Mouse (Mus musculus) liver, embryonic 16.5 days (tissue): ENCODE measurements around the gene Pkp4. TPM values are rescaled to one million over a fixed set of nuclear protein-coding genes. Genes with fewer than 3 reads are reported as not detected.

Experiments
- ATAC-seq: fragments of 200-750 bp; cut with Nextera tagmentation; 2 replicates; pipeline ENCODE4 v1.8.0; 2017; ENCODE audit warnings: low read depth, mild to moderate bottlenecking, moderate number of reproducible peaks, moderate library complexity
- H3K27ac ChIP-seq: fragments of 300-500 bp; sonication (generic); 2 replicates; pipeline ENCODE4 v1.5.1; 2014; ENCODE audit warnings: mild to moderate bottlenecking, low read length
- H3K27me3 ChIP-seq: fragments of 300-500 bp; sonication (generic); 2 replicates; pipeline ENCODE4 v1.6.1; 2014; ENCODE audit warnings: low read depth, low read length, mixed read lengths; ENCODE audit not compliant: control insufficient read depth, insufficient read depth
- H3K36me3 ChIP-seq: fragments of 300-500 bp; sonication (generic); 2 replicates; pipeline ENCODE4 v1.6.1; 2014; ENCODE audit warnings: mild to moderate bottlenecking; ENCODE audit not compliant: control insufficient read depth, insufficient read depth
- H3K4me1 ChIP-seq: fragments of 300-500 bp; sonication (generic); 2 replicates; pipeline ENCODE4 v1.6.1; 2014; ENCODE audit warnings: low read depth, low read length, mixed read lengths; ENCODE audit not compliant: control insufficient read depth
- H3K4me2 ChIP-seq: fragments of 300-500 bp; sonication (generic); 2 replicates; pipeline ENCODE4 v1.6.1; 2014; ENCODE audit warnings: low read depth, low read length, mixed read lengths
- H3K4me3 ChIP-seq: fragments of 300-500 bp; sonication (generic); 2 replicates; pipeline ENCODE4 v1.5.1; 2014; ENCODE audit warnings: low read depth, mild to moderate bottlenecking, low read length
- H3K9ac ChIP-seq: fragments of 300-500 bp; sonication (generic); 2 replicates; pipeline ENCODE4 v1.6.1; 2014; ENCODE audit warnings: low read depth, low read length
- H3K9me3 ChIP-seq: fragments of 300-500 bp; sonication (generic); replicated peaks from 2 replicates; pipeline ENCODE4 v1.6.1; 2016; ENCODE audit warnings: low read length; ENCODE audit not compliant: control insufficient read depth
- WGBS: fragments of 180-500 bp; shearing (Covaris S2); extraction: QIAGEN DNeasy Blood & Tissue Kit; methylation state at CpG from one replicate; pipeline ENCODE4 v1.1.7; 2014; ENCODE audit not compliant: insufficient replicate concordance; 5-methylcytosine and 5-hydroxymethylcytosine counted together
- polyA plus RNA-seq: library from polyadenylated mRNA; unstranded; fragments of >200 nt; fragmentation: Nextera tagmentation; extraction: Ambion mirVana; gene quantifications from 2 replicates; pipeline ENCODE4 v1.2.1, GENCODE M21; 2015

The Pkp4 gene
- polyA plus RNA-seq: 4.7 and 6.1 TPM in 2 replicates

DNA sequence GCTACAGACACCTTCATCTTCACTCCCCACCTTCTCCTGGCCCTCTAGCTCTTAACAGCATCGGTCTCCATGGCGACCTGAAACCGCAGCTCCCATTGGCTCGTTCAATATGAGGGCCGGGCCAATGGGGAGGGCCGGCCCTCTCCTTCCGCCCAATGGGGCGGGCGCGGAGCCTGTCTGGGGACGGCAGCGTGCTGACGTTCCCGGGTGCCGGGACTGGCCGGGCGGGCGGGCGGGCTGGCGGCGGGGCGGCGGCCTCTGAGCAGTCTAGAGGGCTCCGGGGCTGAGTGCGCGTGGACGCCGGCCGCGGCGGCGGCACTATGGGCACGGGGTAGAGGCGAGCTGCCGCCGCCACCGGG lies at the start of gene Pkp4, which contains the start of gene Ccdc148:
Pkp4 (plus strand) TSS at position 246 of the 359 bp plus-strand sequence.
Ccdc148 (minus strand) TSS at position 79 of the 359 bp plus-strand sequence.
- Histone ChIP-seq H3K27ac (peak within 1 kb of the TSS; percentile 73), H3K9ac (peak within 1 kb of the TSS; percentile 71), H3K4me2 (peak within 1 kb of the TSS; percentile 77), H3K27me3 (peaks cover 3% of the 10 kb centered on the region), H3K4me1 (peaks cover 4% of the 10 kb centered on the region), H3K4me3 (peak within 1 kb of the TSS; percentile 71), H3K9me3 (no peaks in the 10 kb centered on the region), H3K36me3 (no peaks in the 10 kb centered on the region)
- peak; percentile 96 for ATAC-seq
- 0% methylated on average over 31 of the region's 37 CpGs for WGBS

DNA sequence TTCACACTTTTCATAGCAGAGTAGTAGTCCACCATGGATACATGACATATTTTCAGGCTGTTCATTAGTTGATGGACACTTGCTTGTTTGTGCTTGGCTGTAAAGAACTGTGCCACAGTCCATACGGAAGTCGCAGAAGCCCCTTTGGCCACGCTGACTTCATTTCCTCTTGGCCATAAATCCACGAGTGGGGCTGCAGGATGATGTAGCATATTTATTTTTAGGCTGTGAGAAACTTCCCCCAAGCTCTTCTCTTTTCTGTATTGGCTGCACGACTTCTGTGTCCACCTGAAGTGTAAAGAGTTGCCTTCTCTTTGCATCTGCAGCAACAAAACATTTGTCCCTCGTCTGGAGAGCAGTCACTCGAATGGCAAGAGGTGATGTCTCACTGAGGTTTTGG lies 31.6 kb upstream of the Pkp4 start:
- no peak for ATAC-seq
- Histone ChIP-seq H3K9ac (no peak overlapping the region), H3K27ac (no peak overlapping the region), H3K4me1 (no peaks in the 10 kb centered on the region), H3K9me3 (no peaks in the 10 kb centered on the region), H3K27me3 (no peaks in the 10 kb centered on the region), H3K4me3 (no peak overlapping the region), H3K36me3 (no peaks in the 10 kb centered on the region), H3K4me2 (no peak overlapping the region)
- 24% methylated on average over 7 of the region's 7 CpGs for whole genome bisulfite sequencing

DNA sequence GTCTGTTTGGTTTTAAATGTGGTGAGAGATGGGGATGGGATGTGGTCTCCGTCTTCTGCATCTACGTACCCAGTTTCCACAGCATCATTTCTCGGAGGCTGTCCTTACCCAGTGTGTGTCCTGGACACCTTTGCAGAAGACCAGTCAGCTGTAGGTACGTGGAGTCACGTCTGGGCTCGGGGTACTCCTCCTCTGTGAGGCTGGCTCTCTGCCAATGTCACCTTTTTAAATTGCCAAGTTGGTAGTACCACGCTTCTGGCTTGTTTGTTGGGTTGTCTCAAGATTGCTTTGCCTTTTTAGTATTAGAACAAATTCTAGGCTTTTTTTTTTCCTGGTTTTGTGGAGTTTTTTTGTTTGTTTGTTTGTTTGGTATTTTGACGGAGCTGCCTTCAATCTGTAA lies 30.8 kb upstream of the Pkp4 start:
- Histone ChIP-seq H3K27me3 (no peaks in the 10 kb centered on the region), H3K9ac (no peak overlapping the region), H3K4me2 (no peak overlapping the region), H3K4me3 (no peak overlapping the region), H3K9me3 (no peaks in the 10 kb centered on the region), H3K4me1 (no peaks in the 10 kb centered on the region), H3K27ac (no peak overlapping the region), H3K36me3 (no peaks in the 10 kb centered on the region)
- WGBS: 64% methylated on average over 8 of the region's 8 CpGs
- no peak for ATAC-seq

DNA sequence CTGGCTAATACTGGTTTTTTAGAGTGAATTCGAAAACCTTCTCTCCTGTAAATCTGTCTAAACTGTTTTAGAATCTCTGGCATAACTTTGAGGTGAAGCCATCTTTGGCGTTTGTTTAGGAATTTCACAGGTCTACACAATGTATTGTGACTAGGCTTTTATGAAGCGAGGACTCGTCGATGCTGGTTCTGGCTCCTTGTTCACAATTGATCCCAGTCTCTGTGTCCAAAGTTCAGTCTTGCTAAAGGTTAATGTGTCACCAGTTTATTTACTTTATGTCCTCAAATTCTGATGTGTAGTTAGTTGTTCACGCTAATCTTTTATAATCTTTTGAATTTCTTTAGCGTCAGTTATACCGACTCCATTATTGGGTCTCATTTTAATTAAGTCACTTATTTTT lies 29.6 kb upstream of the Pkp4 start:
- WGBS: 63% methylated on average over 8 of the region's 8 CpGs
- H3K27ac ChIP-seq: peak overlapping the region; percentile 4
- peak; percentile 58; the same call in 1 of the 2 replicates for ATAC-seq
- H3K4me2 ChIP-seq: peak overlapping the region; percentile 20; the same call in 1 of the 2 replicates
- no peak overlapping the region for H3K4me3 ChIP-seq
- H3K36me3 ChIP-seq: no peaks in the 10 kb centered on the region
- H3K9ac ChIP-seq: no peak overlapping the region
- H3K9me3 ChIP-seq: no peaks in the 10 kb centered on the region
- H3K4me1 ChIP-seq: no peaks in the 10 kb centered on the region
- no peaks in the 10 kb centered on the region for H3K27me3 ChIP-seq

DNA sequence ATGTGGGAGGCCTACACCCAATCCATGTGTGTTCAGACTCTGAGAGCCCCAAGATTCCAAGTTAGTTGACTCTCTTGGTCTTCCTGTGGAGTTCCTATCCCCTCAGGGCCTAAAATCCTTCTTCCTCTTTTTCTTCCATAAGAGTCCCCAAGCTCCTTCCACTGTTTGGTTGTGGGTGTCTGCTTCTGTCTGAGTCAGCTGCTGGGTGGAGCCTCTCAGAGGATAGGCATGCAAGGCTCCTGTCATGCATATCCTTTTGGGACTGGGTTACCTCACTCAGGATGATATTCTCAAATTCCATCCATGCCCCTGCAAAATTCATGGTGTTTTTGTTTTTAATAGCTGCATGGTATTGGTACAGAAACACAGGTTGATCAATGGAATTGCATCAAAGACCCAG lies 5.2 kb upstream of the Pkp4 start:
- ATAC-seq: no peak
- no peaks in the 10 kb centered on the region for H3K36me3 ChIP-seq
- no peaks in the 10 kb centered on the region for H3K27me3 ChIP-seq
- H3K27ac ChIP-seq: no peak overlapping the region
- H3K4me1 ChIP-seq: peaks cover 4% of the 10 kb centered on the region
- no peak overlapping the region for H3K9ac ChIP-seq
- H3K4me3 ChIP-seq: no peak overlapping the region
- no peak overlapping the region for H3K4me2 ChIP-seq
- no peaks in the 10 kb centered on the region for H3K9me3 ChIP-seq

DNA sequence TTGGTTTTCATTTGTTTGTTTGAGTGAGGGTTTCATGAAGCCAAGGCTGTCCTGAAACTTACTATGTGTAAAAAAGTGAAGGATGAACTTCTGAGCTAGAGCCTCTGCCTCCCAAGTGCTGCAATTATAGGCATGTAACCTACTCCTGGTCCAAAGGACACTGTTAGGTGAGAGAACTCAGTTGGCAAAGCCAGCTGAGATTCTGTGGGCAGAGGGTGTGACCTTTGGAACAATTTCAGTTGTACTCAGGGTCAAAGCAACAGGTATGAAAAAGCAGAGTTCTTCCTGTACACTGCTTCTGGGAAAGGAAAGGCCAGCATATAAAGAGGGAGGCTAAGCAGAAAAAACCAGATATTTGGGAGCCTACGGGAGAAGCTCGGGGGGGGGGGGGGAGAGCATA lies 2.5 kb upstream of the Pkp4 start:
- H3K9ac ChIP-seq: no peak overlapping the region
- 45% methylated on average over 2 of the region's 2 CpGs for WGBS
- H3K4me2 ChIP-seq: no peak overlapping the region
- no peak overlapping the region for H3K4me3 ChIP-seq
- H3K36me3 ChIP-seq: no peaks in the 10 kb centered on the region
- H3K27me3 ChIP-seq: peaks cover 3% of the 10 kb centered on the region
- no peak overlapping the region for H3K27ac ChIP-seq
- peaks cover 4% of the 10 kb centered on the region for H3K4me1 ChIP-seq
- no peaks in the 10 kb centered on the region for H3K9me3 ChIP-seq
- ATAC-seq: no peak

DNA sequence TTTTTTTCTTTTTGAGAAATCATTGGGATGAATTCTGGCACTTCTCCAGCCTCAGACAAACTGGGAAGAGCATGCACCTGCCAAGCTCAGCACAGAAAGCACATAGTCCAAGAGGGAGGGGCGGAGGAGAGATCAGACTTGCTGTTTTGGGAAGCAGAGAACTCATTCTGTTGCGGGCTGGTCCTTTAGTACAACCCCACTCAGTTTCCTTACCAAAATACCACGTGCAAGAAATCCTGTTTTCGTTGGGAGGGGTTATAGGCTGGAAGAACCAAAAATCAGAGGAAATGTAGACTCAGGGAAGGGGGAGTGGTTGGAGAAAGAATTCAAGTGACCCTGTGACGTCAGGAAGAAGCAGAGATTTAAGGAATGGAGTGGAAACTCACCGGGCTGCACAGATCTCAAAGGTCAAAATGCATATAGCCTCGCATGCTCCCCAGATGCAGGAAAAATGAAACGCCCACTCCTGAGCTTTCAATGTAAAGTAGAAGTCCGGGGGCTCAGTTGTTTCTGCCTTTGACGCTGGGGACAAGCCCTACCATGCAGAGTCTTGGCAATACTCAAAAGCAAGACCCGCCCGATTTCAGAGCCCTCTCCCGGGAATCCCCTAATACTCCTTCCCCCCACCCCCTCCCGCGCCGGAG lies 567 bp upstream of the Pkp4 start:
- H3K9ac ChIP-seq: no peak overlapping the region
- no peak overlapping the region for H3K27ac ChIP-seq
- ATAC-seq: no peak
- no peaks in the 10 kb centered on the region for H3K9me3 ChIP-seq
- H3K27me3 ChIP-seq: peaks cover 3% of the 10 kb centered on the region
- no peaks in the 10 kb centered on the region for H3K36me3 ChIP-seq
- H3K4me3 ChIP-seq: peak overlapping the region; percentile 71
- peak overlapping the region; percentile 77 for H3K4me2 ChIP-seq
- WGBS: 1% methylated on average over 16 of the region's 16 CpGs
- H3K4me1 ChIP-seq: peaks cover 4% of the 10 kb centered on the region

DNA sequence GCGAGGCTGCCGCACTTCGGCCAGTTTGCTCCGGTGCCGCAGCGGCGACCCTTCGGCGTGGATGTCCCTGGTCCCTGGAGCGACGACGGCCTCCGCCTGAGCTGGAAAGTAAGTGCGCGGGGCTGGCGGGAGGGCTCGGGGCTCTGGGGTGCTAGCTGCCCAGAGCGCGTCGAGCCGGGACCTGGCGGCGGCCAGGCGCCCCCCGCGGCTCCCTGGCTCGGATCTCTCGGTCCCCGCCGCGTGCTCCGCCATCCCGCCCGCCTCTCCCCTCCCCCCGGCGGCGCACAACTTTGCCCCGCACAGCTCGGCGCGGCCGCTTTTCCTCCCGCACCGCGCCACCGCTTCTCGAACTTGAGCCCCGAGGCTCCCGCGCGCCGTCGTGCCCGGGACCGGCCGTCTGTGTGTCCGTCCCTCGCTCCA lies 381 bp downstream of the Pkp4 start:
- Histone ChIP-seq H3K27ac (peak overlapping the region; percentile 73), H3K4me3 (peak overlapping the region; percentile 71)

DNA sequence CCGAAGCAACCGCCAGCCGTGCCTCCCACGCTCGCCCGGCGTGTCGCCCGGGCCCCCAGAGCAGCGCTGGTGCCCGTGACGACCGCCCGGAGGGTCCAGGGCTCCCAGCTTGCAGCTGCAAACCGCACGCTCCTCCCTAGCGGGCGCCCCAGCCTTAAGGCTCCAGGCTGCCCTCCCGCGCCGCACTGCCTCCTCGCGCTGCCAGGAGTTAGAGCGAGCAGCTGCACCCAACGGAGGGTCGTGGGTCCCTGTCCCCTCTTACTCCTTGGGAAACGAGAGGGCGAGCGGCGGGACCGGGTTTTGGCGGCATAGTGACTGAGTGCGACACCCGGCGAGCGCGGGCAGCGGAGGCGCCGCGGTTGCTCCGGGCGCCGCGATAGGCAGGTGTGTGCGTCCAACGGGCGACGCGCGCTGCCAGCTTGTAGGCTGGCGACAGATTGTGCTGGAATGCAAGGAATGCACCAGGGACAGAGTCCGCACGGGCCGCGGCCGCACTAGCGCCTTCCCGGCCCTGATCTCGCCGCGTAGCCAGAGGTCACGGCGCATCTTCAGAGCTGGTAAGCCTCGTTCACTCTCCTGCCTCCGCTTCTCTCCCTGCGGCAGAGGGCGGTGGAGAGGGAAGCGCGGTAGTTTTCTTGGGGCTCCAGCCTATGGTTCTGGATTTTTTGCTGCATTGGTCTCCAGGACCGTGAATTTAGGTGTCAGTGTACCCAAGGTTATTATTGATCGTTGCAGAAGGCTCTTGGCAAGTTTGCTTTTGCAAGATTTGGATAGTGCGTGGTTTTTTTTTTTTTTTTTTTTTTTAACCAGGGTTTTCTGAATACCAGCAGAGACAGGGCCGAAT lies 1.0 kb downstream of the Pkp4 start:
- H3K4me3 ChIP-seq: peak overlapping the region; percentile 71
- peak; percentile 41 for ATAC-seq
- no peaks in the 10 kb centered on the region for H3K36me3 ChIP-seq
- H3K9ac ChIP-seq: peak overlapping the region; percentile 71
- under 1% methylated on average over 73 of the region's 74 CpGs for WGBS
- peaks cover 3% of the 10 kb centered on the region for H3K27me3 ChIP-seq
- peak overlapping the region; percentile 77 for H3K4me2 ChIP-seq
- no peaks in the 10 kb centered on the region for H3K9me3 ChIP-seq
- peaks cover 4% of the 10 kb centered on the region for H3K4me1 ChIP-seq
- peak overlapping the region; percentile 73 for H3K27ac ChIP-seq

More for the DNA sequence above, 381 bp downstream of the Pkp4 start:
- Histone ChIP-seq H3K27me3 (peaks cover 3% of the 10 kb centered on the region), H3K4me2 (peak overlapping the region; percentile 77), H3K9ac (peak overlapping the region; percentile 71), H3K9me3 (no peaks in the 10 kb centered on the region), H3K36me3 (no peaks in the 10 kb centered on the region), H3K4me1 (peaks cover 4% of the 10 kb centered on the region)
- peak; percentile 23 for ATAC-seq
- under 1% methylated on average over 47 of the region's 58 CpGs for WGBS
